Mouse (Mus musculus) kidney, adult 8-10 months (tissue): ENCODE results near the gene Gabpa.
A peak's percentile ranks its signal among the peaks of the same experiment; 100 is the strongest.

ENCODE experiments used
- DNase-seq, 2 experiments: peaks; one replicate each; pipeline ENCODE4 v3.0.0; 2022

Gene Gabpa

DNA sequence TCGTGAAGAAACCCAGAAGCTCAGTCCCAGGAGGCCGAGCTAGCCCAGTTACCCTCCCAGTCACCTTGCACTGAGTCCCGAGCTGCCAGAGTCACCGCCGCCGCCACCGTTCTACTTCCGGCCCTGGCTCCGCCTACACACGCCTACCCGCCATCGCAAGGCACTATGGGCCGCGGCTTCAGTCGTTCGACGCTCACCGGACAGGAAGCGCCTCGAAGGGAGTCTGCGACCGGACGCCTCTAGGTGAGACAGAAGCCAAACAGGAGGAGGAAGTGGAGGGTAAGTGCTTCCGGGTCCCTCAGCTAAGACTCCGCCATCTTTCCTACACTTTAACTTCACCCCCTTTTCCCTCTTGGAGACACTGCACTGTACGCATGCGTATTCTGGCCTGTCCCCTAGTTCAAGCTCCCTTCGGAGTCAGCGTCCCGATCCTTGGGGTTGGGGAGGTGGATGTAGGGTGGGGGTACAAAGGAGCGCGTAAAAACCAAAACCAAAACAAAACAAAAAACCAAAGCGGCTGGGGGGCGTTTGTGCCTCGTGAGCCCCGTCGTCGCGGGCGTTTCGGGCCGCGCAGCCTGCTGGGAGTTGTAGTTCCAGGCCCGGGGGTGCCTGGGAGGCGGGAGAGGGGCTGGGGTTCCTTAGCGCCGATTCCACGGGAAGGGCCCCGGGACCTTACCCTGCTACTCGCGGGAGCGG is at the start of gene Gabpa:
Gene Gabpa (plus strand): TSS at position 181 of the 696 bp plus-strand sequence.
- peak; percentile 93 to 97 for DNase-seq

DNA sequence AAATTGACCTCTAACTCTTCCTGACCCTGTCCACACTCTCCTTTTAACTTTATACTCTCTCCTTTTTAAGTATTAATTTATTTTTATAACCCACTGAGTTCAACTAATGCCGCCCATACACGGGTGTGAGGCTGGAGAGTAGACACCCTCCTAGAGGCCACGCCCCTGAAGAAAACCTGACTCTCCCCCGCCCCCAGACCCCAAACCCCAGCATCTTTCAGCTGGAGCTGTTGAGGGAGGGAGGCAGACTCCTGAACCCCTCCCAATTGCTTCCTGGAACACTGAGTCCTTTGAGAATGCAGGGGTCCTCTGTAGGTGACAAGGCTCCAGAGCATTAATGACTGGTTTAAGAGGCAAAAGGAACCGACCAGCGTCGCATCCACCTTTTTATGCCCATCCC is 49.8 kb upstream of the Gabpa start:
- DNase-seq = no peak

DNA sequence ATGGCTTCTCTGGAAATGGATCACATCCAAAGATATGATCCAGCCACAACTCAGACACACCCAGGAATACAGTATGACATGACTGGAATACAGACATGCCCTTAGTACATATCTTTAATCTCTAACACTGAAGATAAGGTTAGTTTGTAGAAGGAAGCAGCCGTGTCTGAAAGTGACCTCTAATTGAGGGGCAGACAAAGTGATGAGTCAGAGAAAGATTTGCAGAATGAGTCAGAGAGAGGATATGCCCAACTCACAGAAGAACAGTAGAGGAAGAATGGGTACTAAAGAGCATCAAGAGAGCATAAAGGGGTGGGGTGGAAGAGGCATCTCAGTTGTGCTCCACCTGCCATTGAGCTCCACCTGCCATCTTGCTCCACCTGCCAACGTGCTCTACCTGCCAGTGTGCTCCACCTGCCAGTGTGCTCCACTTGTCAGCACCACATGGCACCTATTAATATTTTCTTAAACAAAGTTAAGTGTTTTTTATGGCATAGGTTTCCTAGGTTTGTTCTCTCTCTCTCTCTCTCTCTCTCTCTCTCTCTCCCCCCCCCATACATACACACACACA is 44.0 kb upstream of the Gabpa start:
- no peak for DNase-seq

DNA sequence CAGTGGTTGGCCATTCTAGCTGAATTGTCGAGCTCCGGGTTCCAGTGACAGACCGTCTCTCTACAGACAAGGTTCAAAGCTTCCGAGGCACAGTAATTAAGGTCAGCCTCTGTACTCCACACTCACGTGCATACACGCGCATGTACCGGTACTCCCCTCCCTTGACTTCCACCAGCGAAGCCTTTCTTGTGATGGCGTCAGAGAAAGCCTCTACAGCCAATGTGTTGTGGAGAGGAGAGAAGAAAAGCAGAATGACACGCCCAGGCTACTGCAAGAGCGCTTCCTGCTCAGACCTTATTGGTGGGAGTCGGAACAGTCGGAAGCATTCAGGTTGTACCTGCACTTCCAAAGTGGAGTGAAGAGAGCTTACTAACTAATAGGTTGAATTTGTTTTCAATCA is 41.3 kb upstream of the Gabpa start:
- DNase-seq = no peak

DNA sequence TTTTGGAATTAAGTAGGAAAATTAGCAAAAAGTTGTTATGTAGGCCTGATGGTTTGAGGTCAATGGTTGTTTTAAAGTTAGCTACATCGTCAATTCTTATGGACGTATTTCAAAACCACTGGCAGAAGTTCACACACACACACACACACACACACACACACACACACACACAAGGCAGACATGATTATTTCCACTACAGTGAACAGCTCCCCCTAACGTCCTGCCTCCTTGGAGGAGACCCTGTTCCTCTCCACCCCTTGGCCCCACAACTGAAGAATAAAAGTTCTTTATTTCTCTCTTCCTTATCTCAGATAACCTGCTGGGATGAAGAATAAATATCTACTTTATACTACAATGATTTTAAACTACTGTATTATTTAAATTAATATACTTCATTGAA is 39.4 kb upstream of the Gabpa start:
- DNase-seq = no peak

DNA sequence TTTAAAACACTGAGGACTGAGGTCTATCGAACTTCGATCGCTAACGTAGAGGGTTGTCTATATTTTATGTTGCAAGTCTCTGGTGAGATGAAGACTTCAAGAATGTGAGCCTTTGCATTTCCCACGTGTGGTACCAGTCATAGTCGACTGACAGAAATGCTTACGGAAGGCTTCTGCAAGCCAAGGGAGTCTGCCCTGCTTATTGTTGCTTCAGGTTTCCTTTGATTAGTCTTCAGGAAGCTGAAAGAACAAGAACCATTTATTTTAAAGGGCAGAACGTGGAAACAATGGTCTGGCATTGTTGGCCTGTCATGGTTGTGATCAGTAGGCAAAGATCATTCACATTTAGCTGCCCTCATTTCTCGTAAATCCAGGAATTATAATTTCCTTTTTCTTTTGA is 38.0 kb upstream of the Gabpa start:
- no peak for DNase-seq

DNA sequence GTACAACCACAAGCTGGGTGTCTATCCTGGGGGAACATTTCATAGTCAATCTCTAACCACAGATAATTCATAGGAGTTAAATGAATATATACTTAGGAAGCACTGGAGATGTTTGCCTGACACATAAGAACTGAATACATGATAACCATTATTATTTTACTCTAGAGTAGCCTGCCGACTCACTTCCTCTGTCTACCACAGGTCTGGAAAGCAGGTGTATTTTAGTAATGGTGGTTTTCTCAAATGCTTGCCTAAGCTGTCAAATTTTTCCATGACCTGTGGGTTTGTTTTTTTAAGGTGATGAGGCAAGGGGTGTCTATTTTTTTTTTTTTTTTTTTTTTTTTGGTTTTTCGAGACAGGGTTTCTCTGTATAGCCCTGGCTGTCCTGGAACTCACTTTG is 34.7 kb upstream of the Gabpa start:
- no peak for DNase-seq

DNA sequence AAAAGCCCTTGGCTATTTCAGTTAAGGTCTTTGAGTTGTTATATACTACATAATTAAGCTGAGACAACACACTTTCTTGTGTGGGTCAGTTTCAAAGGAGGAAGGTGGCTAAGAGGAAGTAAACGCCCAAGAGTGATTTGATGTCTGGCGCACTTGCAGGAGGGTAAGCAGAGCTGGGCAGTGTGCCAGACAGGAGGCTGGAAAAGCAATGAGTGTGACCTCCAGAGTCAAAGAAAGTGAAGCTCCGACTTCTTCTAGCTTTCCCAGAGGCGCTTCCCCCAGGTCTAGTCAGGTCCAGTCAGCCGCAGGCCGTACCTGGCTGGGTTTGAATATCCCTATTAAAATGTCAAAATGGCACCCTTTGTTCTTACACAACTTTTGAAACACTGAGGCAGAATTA is 32.5 kb upstream of the Gabpa start:
- peak; percentile 49 to 64 for DNase-seq

DNA sequence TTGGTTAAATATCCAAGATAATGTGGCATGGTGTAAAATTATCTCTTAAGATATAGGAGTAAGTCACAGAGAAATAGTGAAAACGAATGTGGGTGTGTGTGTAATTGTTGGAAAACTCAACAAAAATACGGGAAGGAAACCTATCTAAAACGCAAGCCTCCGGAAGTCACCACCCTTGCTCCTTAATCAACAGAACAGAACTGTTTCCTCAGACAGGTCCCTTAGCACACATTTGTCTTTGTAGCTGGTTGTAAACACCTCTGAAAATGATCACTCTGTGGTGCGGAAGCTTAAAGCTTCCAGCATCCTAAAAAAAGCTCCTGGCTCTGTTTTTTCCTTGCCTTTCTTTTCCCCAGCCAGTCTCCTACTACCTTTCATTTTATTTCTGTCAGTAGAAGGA is 29.9 kb upstream of the Gabpa start:
- peak; percentile 9 to 38 for DNase-seq

DNA sequence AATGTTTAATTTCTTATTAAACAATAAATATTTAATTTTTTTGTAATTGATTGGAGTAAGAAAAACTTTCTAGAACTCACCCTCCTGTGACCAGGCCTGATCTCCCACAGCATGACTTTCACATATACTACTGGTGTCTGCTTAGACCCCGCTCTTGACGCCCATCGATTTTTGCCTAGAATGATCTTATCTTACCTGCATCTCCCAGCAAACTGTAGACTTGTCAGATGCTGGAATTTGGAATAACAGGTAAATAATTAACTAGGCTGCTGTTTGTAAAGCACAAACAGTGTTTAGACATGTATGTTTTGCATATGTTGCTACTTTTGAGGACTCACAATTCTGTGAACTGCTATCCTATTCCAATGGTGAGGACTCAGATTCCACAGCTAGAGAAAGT is 28.6 kb upstream of the Gabpa start:
- no peak for DNase-seq

DNA sequence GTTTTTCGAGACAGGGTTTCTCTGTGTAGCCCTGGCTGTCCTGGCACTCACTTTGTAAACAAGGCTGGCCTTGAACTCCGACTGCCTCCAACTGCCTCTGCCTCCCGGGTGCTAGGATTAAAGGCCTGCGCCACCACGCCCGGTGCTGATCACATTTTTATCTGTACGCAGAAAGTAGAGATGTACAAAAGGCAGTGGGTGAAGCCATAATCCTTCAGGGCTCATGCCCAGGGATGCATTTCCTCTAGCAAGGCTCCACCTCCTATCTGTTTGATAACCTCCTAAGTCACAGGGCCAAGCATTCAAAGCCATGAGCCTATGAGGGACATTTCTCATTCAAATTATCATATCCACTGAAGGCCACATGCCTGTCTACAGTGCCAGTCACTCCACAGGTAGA is 26.9 kb upstream of the Gabpa start:
- no peak for DNase-seq

DNA sequence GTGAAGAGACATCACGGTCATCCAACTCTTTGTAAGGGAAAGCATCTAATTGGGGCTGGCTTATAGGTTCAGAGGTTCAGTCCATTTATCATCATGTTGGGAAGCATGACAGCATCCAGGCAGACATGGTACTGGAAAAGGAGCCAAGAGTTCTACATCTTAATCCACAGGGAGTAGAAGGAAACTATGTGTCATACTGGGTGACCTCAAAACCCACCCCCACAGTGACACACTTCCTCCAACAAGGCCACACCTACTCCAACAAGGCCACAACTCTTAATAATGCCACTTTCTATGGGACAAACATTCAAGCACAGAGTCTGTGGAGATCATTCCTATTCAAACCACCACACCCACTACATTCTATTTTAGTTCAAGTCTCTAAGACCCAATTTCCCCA is 24.5 kb upstream of the Gabpa start:
- no peak for DNase-seq

DNA sequence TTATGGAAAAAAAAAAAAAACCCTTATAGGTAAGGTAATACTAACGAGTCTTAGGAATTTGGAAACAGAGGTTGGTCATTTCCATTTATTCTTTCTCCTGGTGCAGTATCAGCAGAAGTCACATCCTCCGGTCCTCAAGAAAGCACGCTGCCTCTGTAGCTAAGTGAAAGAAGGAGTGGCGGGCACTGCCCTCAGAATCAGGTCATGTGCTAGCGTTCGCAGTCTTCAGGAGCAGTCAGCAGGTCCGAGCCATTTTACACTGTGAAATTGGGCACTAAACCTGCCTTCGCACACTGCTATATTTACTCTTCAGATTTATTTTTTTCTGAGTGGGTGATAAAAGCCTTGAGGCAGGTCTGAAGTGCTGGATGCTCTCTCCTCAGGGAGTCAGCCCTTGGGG is 20.9 kb upstream of the Gabpa start:
- no peak for DNase-seq

DNA sequence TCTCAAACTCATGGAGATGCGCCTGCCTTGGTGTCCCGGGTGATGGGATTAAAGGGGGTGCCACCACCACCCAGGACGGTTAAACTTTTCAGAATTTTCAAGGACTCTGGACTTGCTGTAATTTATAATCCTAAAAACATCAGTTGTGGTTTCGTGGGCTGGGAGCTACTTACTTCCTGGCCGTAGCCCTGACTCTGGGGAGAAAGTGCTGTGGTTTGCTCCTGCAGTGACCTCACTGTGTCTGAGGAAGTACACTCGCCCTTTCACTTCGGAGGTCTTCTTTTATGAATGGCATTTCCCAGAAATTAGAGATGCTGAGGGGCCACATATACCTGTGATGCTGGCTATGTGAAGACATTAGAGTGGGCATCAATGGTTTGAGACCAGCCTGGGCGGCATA is 20.2 kb upstream of the Gabpa start:
- DNase-seq = no peak

DNA sequence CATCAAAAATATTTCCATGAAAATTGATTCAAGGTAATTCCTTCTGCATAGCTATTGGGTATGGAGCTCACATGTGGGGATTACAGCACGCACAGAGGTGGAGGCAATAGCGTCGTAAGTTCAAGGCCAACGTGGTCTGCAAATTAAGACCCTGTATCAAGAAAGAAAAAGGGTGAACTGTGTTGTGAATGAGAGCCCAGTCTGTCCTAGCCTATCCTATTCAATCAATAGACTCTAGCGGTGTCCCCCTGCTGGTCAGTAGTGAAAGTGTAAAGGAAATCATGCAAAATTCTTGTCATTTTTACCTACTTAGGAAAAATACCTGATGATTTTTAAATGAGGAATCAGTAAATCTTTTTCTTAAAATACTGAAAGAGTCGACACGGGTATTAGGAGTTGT is 17.3 kb upstream of the Gabpa start:
- peak in 1 of 2 experiments; percentile 31 for DNase-seq

DNA sequence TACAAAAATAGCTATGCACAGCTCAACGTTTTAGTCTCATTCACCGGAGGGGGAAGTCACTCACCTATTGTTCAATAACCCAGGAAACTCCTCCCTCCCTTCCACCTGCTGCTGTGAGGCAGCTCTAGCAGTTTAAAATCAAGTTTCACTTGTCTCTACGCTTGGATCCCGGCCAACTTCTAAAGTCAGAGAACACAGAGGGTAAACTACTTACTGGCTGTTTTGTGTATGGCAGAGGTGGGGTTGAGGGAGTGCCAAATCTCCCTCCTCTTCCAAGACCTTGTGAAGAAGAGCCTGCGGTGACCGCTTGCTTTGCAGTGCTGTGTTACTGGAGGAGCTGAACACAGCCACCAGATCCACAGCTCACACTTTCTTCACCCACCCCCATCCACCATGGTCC is 9.7 kb upstream of the Gabpa start:
- peak; percentile 71 to 77 for DNase-seq

DNA sequence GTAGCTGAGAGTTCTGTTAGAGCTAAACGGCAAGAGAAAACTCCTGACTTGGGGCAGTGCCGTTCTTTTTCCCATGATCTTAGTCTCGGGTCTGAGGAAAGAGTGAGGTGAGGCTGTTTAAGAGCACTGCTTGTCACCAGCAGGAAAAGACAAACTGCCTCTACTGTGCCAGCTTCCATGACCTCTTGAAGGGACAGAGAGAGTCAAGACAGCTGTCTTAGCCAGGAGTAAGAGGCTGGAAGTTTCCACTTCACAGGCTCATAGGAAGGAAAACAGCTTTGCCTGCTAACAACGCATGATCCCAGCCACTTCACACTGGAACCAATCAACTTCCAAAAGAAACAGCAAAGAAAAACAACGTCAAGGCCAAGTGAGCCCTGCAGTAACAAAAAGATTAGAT is 3.0 kb upstream of the Gabpa start:
- DNase-seq = no peak

DNA sequence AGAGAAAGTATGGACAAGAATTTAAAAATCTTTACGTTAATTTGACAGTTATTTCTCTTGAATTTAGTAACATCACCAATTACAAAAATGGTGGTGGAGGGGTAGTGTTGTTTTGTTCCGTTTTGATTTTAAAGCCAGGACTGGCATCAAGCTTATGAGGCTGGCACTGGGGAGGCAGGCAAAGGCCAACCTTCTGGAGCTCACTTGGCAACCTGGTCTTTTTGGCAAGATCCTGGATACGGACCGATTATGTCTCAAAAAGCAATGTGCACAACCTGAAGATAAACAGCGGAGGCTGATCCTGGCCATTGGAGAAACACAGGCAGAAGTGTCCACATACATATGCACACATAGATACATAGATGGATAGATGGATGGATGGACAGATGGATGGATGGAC is 2.0 kb upstream of the Gabpa start:
- DNase-seq = peak in 1 of 2 experiments; percentile 9

DNA sequence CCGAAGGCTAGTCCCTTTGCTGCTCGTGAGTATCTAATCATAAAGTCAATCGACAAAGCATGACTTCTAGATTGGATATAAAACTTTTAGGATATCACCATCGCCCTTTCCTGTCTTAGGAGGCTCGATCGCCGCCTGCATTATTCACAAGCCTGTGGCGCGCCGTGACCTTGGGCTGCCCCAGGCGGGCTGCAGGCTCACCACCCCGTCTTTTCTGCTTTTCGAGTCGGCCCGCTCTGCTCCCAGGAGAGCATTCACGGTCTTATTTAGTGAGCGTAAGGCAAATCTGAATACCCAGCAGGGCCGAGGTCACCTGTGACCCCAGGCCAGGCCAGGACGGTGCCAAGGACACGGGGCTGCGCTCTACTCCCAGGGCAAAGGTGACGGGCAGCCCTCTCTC is 381 bp upstream of the Gabpa start:
- DNase-seq = no peak

DNA sequence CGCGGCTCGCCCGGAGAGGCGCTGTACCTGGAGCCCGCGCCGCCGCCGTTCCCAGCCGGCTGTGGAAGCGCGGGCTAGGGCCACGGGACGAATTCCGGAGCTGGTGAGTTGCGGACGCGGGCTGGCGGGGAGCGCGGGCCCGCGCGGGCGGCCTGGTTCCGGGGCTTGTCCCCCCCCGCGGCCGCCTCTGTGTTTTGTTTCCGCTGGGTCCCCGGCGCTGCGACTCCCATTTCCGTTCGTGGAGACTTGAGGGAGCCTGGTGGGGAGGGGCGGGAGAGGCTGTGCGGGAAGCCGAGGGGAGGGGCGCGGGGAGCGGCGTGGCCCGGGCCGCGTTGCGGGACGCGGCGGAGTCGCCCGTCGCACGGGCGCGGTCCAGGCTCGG is 707 bp downstream of the Gabpa start, which contains the start of gene Atp5j:
Gene Atp5j (minus strand): TSS at position 185 of the 382 bp plus-strand sequence.
- DNase-seq = peak; percentile 83 to 87

DNA sequence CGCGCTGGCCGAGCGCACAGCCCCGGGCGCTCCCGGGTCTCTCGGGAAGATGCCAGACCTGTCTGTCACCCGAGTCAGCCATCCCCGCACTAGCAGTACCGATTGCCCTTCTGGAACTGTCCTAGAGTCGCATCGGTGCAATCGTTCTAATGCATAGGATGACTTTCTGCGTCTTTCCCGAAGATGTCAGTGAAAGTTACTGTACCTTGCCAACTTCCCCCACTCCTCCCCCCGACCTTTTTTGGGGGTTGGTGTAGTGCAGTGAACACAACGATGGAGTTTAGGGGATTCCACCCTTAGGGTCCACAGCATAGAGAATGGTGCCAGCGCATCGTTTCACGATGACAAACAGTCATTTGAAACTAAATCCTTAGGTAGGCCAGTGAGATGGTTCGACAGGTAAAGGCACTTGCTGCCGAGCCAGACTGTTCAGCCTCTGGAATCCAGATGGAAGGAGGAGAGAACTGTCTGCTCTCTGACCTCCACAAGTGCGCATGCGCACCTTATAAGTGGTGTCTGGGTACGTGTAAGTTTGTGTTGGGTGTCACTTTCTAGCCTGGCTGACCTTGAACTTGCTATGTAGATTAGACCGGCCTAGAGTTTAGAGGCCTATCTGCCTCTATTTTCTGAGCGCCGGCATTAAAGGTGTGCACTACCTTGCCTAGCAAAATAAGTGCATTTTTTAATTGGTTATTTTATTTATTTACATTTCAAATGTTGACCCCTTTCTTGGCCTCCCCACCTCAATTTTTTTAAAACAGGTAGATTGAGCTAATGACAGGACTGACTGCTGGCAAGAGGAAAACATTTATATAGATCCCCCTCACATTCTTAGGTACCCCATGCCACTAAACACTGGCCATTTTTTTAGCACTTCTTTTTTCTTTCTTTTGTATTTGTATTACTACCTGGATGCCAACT is 1.4 kb downstream of the Gabpa start:
- peak; percentile 78 to 80 for DNase-seq

DNA sequence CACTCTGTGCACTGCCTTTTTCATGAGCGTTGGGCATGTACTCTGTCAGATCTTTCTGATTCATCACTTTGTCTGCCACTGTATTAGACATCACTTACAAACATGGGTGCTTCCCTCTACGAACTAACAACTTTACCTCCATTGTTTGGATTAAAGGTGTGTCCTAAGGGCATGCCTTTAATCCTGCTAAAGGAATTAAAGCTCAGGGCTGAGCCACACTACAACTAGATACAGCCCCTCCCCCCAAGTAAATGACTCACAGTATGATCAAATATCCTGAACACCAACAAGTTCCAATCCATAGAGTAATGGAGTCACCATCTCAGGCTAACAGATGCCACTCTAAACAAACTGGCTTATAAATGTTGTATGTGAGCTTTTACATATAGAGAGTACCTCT is 3.9 kb downstream of the Gabpa start:
- no peak for DNase-seq

DNA sequence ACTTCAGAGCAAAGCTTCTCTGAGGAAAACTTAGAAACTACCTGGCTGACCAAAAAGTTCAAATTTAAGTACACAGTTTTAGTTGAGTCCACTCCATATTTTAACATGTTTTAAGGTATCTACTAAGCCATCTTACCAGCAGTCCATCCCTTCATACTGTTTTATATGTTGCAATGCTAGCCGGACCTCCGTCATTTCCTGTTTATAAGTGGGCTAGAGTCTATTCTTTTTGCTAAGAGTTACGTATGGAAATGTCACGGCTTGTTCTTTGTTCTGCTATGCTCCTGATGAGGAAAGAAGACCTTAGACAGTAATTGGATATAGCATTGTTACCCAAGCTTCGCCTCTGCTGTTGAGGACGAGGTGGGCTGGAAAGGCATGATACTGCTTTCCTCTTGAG is 18.8 kb downstream of the Gabpa start:
- DNase-seq = no peak

DNA sequence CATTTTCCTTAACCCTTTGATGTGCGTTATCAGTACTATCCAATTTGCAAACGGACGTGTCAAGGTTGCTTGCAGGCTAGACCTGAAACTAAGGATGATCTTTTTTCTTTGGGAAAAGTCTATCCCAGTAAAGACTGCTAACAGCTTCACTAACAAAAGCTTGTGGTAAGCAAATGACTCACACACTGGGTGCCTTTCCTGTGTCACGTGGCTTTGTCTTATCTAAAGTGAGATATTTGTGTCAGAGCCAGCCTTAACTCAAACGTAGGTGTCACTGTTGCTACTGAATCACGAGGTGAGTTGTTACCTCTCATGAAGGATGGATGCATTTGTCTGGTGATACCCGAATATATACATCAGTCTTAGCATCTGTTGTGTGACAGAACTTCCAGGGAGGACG is 29.9 kb downstream of the Gabpa start:
- no peak for DNase-seq
